8 mouse cellular contexts compared by ENCODE assay signal in the genomic region with DNA sequence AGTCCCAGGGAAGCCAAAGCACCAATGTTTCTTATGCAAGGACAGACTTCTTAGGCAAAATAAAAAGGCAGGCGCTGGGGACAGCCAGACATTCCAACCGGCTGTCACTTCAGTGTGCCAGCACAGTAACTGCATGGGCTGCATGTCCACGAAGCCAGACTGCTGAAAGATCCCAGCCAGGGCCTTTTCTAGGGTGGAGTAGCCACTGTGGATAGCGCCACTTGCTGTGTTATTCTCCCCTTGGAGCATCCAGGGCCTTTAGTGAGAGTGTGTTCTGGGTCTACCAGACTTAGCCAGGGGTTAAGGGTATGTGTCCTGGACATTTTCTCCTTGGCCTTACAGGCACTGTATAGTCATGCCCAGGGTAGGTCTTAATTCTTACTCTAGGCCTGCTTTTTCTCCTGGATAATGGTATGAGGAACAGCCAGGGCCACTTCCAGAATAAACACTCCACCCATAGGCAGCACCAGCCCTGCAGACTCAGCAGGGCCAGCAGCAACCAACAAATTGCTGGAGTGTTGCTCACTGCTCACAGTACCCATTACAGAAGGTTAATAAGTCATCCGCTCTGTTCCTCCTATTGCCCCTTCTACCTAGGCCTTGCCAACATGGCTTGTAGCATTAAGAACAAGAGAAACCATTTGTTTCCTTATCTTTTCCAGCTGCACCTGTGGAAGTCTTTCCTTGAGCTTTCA. TPM values are rescaled to one million over a fixed set of nuclear protein-coding genes. Genes with fewer than 3 reads are reported as not detected.
DNase-seq lines count a peak whose midpoint lies in the region; ATAC-seq and TF ChIP-seq lines count a peak whose summit lies in the region.

No protein-coding gene starts in this region.

- no peak for ATAC-seq in heart, embryonic 13.5 days (ENCODE audit: extremely low read depth, insufficient number of reproducible peaks, low FRiP score, low TSS enrichment)
- ATAC-seq in midbrain, embryonic 16.5 days, result no peak

- no peaks in the 10 kb centered on the region for H3K27me3 ChIP-seq in heart, embryonic 13.5 days (replicated peaks)
- no peaks in the 10 kb centered on the region for H3K27me3 ChIP-seq in midbrain, embryonic 16.5 days (ENCODE audit: control insufficient read depth, insufficient read depth, low read depth, low read length)

- intact Hi-C loops in left cerebral cortex, adult 2 months (cut with DNase I), result no loop called here

- peak overlapping the region; percentile 82 for H3K4me2 ChIP-seq in heart, embryonic 13.5 days
- no peak overlapping the region for H3K4me2 ChIP-seq in midbrain, embryonic 16.5 days (ENCODE audit: low read length)

- H3K36me3 ChIP-seq in heart, embryonic 13.5 days, result peaks cover 22% of the 10 kb centered on the region
- no peaks in the 10 kb centered on the region for H3K36me3 ChIP-seq in midbrain, embryonic 16.5 days (ENCODE audit: control insufficient read depth, insufficient read depth, low read length)

- DNase-seq in left cerebral cortex, adult 2 months (ENCODE audit: extremely low spot score in 1 of 2, low spot score in 2 of 2), result no peak
- no peak for DNase-seq in left cerebral cortex, adult 9 months (ENCODE audit: low spot score in 2 of 2)
- peak; percentile 62 to 86 for DNase-seq in kidney, postnatal 25 days
- no peak for DNase-seq in thymus, postnatal 4 days
- no peak for DNase-seq in right cerebral cortex, adult 2 months (ENCODE audit: low spot score in 2 of 2)
- DNase-seq in cerebellum, adult 9-11 months, result no peak

- H3K27ac ChIP-seq in left cerebral cortex, adult 2 months, result peak overlapping the region; percentile 64
- peak overlapping the region; percentile 91 for H3K27ac ChIP-seq in heart, embryonic 13.5 days (replicated peaks)
- H3K27ac ChIP-seq in midbrain, embryonic 16.5 days (ENCODE audit: low read length), result peak overlapping the region; percentile 34

- 37% methylated on average over 5 of the region's 5 CpGs for WGBS in heart, embryonic 13.5 days
- WGBS in midbrain, embryonic 16.5 days, result 50% methylated on average over 5 of the region's 5 CpGs

- no peaks in the 10 kb centered on the region for H3K9me3 ChIP-seq in heart, embryonic 13.5 days
- H3K9me3 ChIP-seq in midbrain, embryonic 16.5 days (replicated peaks; ENCODE audit: control insufficient read depth, low read length, poor library complexity, severe bottlenecking), result no peaks in the 10 kb centered on the region

- no peak overlapping the region for H3K4me3 ChIP-seq in left cerebral cortex, adult 2 months
- peak overlapping the region; percentile 50; the same call in 1 of the 2 replicates for H3K4me3 ChIP-seq in heart, embryonic 13.5 days
- no peak overlapping the region for H3K4me3 ChIP-seq in midbrain, embryonic 16.5 days (ENCODE audit: low read depth, low read length)

- peak overlapping the region; percentile 75 for H3K9ac ChIP-seq in heart, embryonic 13.5 days
- no peak overlapping the region for H3K9ac ChIP-seq in midbrain, embryonic 16.5 days (ENCODE audit: low read depth, low read length)

- TF ChIP-seq CTCF in left cerebral cortex, adult 2 months (IDR thresholded peaks at IDR 0.05), result no peak

- peaks cover 35% of the 10 kb centered on the region for H3K4me1 ChIP-seq in heart, embryonic 13.5 days
- H3K4me1 ChIP-seq in midbrain, embryonic 16.5 days (ENCODE audit: control insufficient read depth, insufficient read depth, low read length), result peaks cover 10% of the 10 kb centered on the region

RNA-seq across cellular contexts. Expression of gene Glis2, which starts 6.8 kb away (rescaled TPM):
- 10 to 100 TPM; 12.9 to 16.2 TPM for total RNA-seq in left cerebral cortex, adult 2 months (2021)
- 19.9 and 23.5 TPM in 2 replicates for polyA plus RNA-seq in heart, embryonic 13.5 days (2015; fragmentation: Nextera tagmentation; extraction: Ambion mirVana)
- polyA plus RNA-seq in midbrain, embryonic 16.5 days (2015; fragmentation: Nextera tagmentation; extraction: Ambion mirVana), result 13.0 and 14.0 TPM in 2 replicates

RNA-seq across cellular contexts. Expression of gene Tfap4, which starts 28.0 kb away (rescaled TPM):
- 1 to 10 TPM; 2.9 to 4.3 TPM for total RNA-seq in left cerebral cortex, adult 2 months (2021)
- polyA plus RNA-seq in heart, embryonic 13.5 days (2015; fragmentation: Nextera tagmentation; extraction: Ambion mirVana), result 6.3 and 7.7 TPM in 2 replicates
- 8.0 and 9.1 TPM in 2 replicates for polyA plus RNA-seq in midbrain, embryonic 16.5 days (2015; fragmentation: Nextera tagmentation; extraction: Ambion mirVana)

RNA-seq across cellular contexts. Expression of gene Pam16, which starts 37.1 kb away (rescaled TPM):
- total RNA-seq in left cerebral cortex, adult 2 months (2021), result 10 to 100 TPM; 78.1 to 94.1 TPM
- polyA plus RNA-seq in heart, embryonic 13.5 days (2015; fragmentation: Nextera tagmentation; extraction: Ambion mirVana), result 136 and 139 TPM in 2 replicates
- 144 and 153 TPM in 2 replicates for polyA plus RNA-seq in midbrain, embryonic 16.5 days (2015; fragmentation: Nextera tagmentation; extraction: Ambion mirVana)

RNA-seq across cellular contexts. Expression of gene Srl, which starts 46.0 kb away (rescaled TPM):
- 1 to 10 TPM; 5.1 to 5.9 TPM for total RNA-seq in left cerebral cortex, adult 2 months (2021)
- polyA plus RNA-seq in heart, embryonic 13.5 days (2015; fragmentation: Nextera tagmentation; extraction: Ambion mirVana), result 177 and 181 TPM in 2 replicates
- 23.0 and 27.4 TPM in 2 replicates for polyA plus RNA-seq in midbrain, embryonic 16.5 days (2015; fragmentation: Nextera tagmentation; extraction: Ambion mirVana)

RNA-seq across cellular contexts. Expression of gene Vasn, which starts 52.1 kb away (rescaled TPM):
- total RNA-seq in left cerebral cortex, adult 2 months (2021), result 10 to 100 TPM; 11.5 to 13.1 TPM
- polyA plus RNA-seq in heart, embryonic 13.5 days (2015; fragmentation: Nextera tagmentation; extraction: Ambion mirVana), result 15.2 and 15.8 TPM in 2 replicates
- 4.2 and 4.3 TPM in 2 replicates for polyA plus RNA-seq in midbrain, embryonic 16.5 days (2015; fragmentation: Nextera tagmentation; extraction: Ambion mirVana)

Comparison
In these comparisons a context has a peak if more than half of its experiments do, and no peak if none do; other contexts are left out.
1. DNase-seq: peak in kidney, postnatal 25 days (2 of 2); none in left cerebral cortex, adult 2 months (0 of 2), left cerebral cortex, adult 9 months (0 of 2), thymus, postnatal 4 days (single experiment), right cerebral cortex, adult 2 months (0 of 2) and cerebellum, adult 9-11 months (single experiment).
2. H3K27ac ChIP-seq: peak in every context shown above with its lines; median percentile 91 in heart, embryonic 13.5 days; 64 in left cerebral cortex, adult 2 months; 34 in midbrain, embryonic 16.5 days.